Mouse (Mus musculus): ENCODE measurements around the gene Rnasek. TPM values are rescaled to one million over a fixed set of nuclear protein-coding genes. Genes with fewer than 3 reads are reported as not detected.

Rnasek gene
- polyA plus RNA-seq (2017; shearing (Covaris generic)) = 214 TPM

DNA sequence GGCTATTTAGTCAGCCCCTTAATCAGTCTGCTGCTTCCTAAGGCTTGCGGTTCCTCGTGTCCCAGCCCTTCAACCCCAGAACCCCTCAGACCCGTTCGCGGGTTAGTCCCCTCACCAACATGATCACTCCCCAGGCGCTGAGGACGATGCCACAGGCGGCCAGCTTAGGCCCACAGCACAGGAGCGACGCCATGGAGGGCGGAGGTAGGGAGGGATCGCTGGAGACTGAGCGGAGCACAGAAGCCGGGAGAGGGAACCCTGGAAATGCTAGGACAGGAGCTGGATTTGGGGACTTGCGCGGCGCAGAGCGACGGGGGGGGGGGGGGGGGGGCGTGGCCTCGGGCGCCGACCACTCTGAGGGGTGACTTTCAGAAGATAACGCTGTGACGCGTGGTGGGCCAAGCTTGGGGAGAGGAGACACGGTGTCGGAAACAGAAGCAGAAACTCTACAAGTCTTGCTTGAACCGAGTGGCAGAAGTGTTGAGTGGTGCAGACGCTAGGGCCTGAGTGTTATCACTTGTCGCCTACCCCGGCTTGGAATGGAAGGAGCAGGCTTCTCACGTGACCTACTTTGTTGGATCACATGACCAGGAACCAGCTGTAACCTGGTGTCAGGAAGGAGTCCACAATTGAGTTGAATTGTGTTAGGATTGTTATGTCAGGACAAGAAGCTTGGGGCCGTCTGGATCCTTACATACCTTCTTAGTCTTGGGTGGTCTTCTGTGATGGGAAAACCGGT, at the start of gene Rnasek, which contains the start of gene Gm21988:
Gene Rnasek (minus strand): TSS at position 302 of the 739 bp plus-strand sequence.
Gene Gm21988 (minus strand): TSS at position 290 of the 739 bp plus-strand sequence.

DNA sequence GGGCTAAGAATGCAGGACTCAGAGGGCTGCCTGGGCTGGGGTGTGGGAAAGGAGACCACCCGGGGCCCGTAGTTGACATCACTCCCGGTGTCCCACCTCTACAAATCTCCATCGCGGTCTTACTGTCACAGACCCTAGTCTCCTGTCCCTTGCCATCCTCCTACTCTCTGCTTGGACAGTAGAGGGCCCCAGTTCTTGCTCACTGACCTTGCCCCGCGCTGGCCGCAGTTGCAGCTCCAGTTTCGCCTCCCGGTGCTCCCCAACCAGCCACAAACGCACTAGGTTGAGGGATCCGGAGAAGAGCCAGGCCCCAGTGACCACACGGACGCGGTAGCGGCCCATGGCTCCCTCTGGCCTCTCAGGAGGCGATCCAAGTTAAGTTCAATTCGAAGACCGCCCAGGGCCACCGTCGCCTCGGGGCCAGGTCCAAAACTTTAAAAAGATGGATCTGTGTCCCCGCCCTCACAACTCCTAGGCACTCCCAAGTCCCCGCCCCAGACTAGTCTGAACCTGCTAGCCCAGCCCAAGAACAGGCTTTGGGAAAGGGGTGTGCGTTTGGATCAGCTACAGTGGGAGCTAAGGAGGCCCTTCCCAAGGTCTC, 15.4 kb upstream of the Rnasek start, which contains the start of gene Alox12:
Gene Alox12 (minus strand): TSS at position 423 of the 601 bp plus-strand sequence.

DNA sequence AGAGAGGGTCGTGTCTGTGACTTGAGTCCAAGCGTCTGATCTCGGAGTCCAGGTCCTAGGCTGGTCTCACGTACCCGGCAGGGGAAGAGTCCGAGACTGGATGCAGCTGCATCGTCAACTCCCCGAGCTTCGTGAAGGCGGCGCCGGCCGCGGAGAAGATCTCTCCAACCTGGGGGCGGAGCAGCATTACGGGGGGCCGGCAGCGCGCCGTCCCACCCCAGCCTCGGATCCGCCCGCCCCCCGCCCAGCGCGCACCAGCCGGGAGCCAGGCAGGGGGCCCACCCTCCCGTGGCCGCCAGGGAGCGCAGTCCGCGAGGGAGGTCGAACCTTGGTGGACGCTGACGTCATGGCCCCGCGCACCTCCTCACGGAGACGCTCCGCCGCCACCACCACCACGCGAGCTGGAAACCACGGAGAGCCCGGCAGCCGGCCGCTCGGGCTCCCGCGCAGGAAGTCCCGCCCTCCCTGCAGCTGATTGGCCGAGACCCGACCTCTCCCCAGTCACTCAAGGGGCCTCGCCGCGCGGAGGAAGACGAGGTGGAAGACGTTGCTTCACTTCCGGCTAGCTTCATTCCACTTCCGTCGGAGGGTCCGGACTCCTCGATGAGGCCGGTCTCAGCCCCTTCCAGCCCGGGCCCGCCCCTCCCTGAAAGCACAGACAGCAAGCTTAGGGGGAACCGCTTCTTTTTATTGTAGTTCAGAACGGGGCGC, 2.0 kb downstream of the Rnasek start, which contains the start of gene 0610010K14Rik:
Gene 0610010K14Rik (minus strand): TSS at position 458 of the 711 bp plus-strand sequence.

GRCm38 (mm10) chr11:70229260-70230010, 10.2 kb downstream of the Rnasek start, which contains the start of gene Bcl6b:
Gene Bcl6b (minus strand): TSS chr11:70229798.

GRCm38 (mm10) chr11:70220731-70221602, 18.7 kb downstream of the Rnasek start, which contains the start of gene Slc16a13:
Gene Slc16a13 (minus strand): TSS chr11:70221064.

GRCm38 (mm10) chr11:70212423-70212822, 27.2 kb downstream of the Rnasek start, which contains the start of gene Slc16a11:
Gene Slc16a11 (plus strand): TSS chr11:70212752.

Other genes starting within 250 kb of the Rnasek start
- gene Gabarap, start 248.7 kb downstream of the Rnasek start, polyA plus RNA-seq (2017; shearing (Covaris generic)) = 310 TPM
- 49.5 TPM for gene Phf23, start 244.1 kb downstream of the Rnasek start, polyA plus RNA-seq (2017; shearing (Covaris generic))
- gene Dvl2, start 239.2 kb downstream of the Rnasek start, polyA plus RNA-seq (2017; shearing (Covaris generic)) = 27.2 TPM
- 87.7 TPM for gene Acadvl, start 224.4 kb downstream of the Rnasek start, polyA plus RNA-seq (2017; shearing (Covaris generic))
- gene Dlg4, start 222.9 kb downstream of the Rnasek start, polyA plus RNA-seq (2017; shearing (Covaris generic)) = 2.4 TPM
- not detected for gene Asgr1, start 185.8 kb downstream of the Rnasek start, polyA plus RNA-seq (2017; shearing (Covaris generic))
- gene Asgr2, start 147.2 kb downstream of the Rnasek start, polyA plus RNA-seq (2017; shearing (Covaris generic)) = not detected
- gene Mgl2, start 109.5 kb downstream of the Rnasek start, polyA plus RNA-seq (2017; shearing (Covaris generic)) = not detected
- not detected for gene Clec10a, start 83.6 kb downstream of the Rnasek start, polyA plus RNA-seq (2017; shearing (Covaris generic))
- 0.19 TPM for gene Slc16a11, start 27.1 kb downstream of the Rnasek start, polyA plus RNA-seq (2017; shearing (Covaris generic))
- gene Slc16a13, start 18.8 kb downstream of the Rnasek start, polyA plus RNA-seq (2017; shearing (Covaris generic)) = 1.00 TPM
- gene Bcl6b, start 10.0 kb downstream of the Rnasek start, polyA plus RNA-seq (2017; shearing (Covaris generic)) = not detected
- gene 0610010K14Rik, start 1.9 kb downstream of the Rnasek start, polyA plus RNA-seq (2017; shearing (Covaris generic)) = 100 TPM
- gene Gm21988, start within 50 bp of the Rnasek start, polyA plus RNA-seq (2017; shearing (Covaris generic)) = 3.2 TPM
- not detected for gene Alox12, start 15.5 kb upstream of the Rnasek start, polyA plus RNA-seq (2017; shearing (Covaris generic))
- not detected for gene Alox12e, start 82.8 kb upstream of the Rnasek start, polyA plus RNA-seq (2017; shearing (Covaris generic))
- gene Alox15, start 112.2 kb upstream of the Rnasek start, polyA plus RNA-seq (2017; shearing (Covaris generic)) = not detected
- 12.9 TPM for gene Pelp1, start 170.2 kb upstream of the Rnasek start, polyA plus RNA-seq (2017; shearing (Covaris generic))
- 229 TPM for gene Arrb2, start 192.8 kb upstream of the Rnasek start, polyA plus RNA-seq (2017; shearing (Covaris generic))
- gene Med11, start 212.1 kb upstream of the Rnasek start, polyA plus RNA-seq (2017; shearing (Covaris generic)) = 64.7 TPM
- not detected for gene Zmynd15, start 219.6 kb upstream of the Rnasek start, polyA plus RNA-seq (2017; shearing (Covaris generic))
- 0.67 TPM for gene Cxcl16, start 220.1 kb upstream of the Rnasek start, polyA plus RNA-seq (2017; shearing (Covaris generic))

Data from naive thymus-derived CD4-positive, alpha-beta T cell, adult 5 months (primary cell).